Mouse (Mus musculus): ENCODE results near the gene Arhgap24.

The Arhgap24 gene

DNA sequence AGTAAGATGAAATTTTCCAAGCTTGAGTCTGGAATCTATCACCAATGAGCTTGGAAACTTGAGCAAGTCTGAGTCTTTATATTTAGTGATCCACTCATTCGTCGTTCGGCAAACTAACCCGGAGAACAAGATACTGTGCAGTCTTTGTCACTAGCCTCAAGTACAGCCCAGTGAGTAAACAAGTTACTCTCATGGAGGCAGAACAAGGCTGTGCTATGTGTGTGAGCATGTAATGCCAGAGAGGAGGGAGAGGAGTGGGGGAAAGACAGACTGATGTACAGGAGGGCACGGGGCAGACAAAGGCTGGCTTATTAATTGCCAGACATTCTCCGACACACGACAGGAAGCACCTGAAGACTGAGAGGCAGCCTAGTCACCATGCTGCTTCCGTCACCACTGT, 97.2 kb downstream of the Arhgap24 start:
- no peak for DNase-seq (ENCODE audit: low spot score)

DNA sequence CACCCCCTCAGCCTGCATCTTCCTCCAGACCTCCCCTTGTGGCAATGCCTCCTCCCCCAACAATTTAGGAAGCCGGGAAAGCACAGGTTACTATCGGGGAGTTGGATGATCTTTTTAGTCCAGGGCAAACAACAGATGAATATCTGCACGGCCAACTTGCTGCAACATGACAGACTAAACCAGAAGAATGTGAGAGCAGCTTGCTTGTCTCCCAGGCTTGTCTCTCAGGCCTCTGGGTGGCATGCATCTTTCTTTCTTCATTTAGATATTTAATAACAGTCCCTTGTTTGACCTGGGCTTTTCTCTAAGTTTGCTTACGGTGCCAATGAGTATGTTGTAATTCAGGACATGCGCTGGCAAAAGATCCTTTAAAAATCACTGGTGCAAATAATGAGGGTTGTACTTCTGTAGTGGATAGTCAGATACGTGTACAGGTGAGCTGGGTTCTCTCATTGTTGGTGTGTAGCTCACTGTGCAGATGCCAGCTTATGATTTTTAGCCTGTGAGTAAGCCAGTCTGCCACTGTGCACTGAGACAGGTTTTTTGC, 101.7 kb downstream of the Arhgap24 start:
- DNase-seq (ENCODE audit: low spot score): no peak

DNA sequence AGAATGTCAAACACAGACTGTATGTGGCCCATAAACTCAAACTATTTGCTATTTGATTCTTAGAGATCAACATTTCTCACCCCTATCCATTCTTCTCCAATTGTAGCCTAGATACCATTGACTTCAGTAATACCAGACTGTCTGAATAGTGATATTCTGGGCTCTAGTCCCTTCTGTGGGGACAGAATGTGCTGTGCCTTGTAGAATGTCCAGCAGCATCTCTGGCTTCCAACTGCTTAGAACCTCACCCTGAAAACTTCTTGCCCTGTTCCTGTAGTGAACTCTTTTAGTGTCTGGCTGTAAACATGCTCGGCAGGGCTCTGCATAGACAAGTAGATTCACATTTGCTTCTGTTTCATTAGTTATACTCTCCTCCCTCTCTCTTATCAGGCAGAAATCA, 110.2 kb downstream of the Arhgap24 start:
- no peak for DNase-seq (ENCODE audit: low spot score)

DNA sequence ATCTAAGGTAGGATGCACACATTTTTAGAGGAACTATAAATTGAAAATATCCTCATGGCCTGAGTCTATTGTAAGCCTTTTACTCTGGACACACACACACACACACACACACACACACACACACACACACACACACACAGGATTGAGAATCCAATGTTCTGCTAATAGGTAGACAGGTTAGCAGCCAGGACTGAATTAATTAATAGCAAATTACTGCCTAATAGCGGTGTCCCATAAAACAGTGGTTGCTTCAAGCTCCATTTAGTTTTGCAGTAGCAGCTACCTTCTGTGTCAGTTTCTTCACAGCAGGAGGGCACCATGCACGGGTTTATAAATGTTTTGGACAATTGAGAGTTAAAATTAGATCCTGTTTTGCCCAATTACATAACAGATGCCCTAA, 111.9 kb downstream of the Arhgap24 start:
- DNase-seq (ENCODE audit: low spot score): no peak

DNA sequence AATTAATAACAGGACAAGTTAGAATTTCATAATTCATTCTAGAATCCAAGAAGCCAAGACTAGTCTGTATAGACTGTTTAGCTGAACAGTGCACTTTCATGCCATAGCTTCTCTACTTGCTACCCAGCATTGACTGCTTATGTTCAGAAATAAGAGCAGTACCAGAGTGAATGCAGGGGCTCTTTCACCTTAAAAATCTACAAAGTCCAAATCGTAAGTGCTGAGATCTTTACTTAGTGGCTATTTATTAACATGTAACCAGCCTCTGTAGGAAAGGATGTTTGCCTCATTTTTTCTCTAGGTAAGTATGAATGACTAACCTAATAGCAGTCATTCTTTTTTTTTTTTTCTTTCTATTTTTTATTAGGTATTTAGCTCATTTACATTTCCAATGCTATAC, 117.9 kb downstream of the Arhgap24 start:
- DNase-seq (ENCODE audit: low spot score): no peak

DNA sequence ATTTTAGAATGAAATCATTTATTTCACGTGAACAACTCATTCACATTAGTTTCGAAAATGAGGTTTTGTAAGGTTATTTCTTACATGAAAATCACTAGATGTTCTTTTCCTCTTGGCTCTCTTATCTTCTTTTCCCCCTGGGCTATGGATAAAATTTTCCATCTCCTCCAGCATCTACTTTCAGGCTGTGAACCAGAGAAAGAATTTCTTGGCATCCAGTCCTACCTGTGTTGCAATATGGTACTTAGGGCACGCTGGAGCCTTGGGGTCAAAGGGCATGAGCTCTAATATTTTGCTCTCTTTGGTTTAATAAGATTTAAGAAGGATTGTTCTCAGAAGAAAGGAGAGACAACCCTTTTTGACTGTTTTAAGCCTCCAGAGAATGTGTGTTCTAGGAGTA, 132.4 kb downstream of the Arhgap24 start:
- DNase-seq (ENCODE audit: low spot score): no peak

DNA sequence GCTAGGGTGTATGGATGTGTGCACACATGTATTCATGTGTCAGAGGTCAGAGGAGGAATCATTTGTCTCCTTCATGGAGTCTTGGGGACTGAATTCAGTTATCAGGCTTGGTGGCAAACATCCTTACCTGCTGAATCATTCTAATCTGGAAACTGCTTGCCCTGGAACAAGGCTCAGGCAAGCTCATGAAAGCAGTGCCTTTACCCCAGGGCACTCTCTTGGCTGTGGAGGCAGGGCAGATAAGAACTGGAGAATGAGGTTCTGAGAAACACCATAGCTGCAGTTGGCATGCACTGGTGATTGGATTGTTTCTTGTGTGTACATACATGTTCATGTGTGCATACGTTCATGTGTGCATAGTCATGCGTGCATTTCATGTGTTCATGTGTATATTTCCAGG, 132.9 kb downstream of the Arhgap24 start:
- no peak for DNase-seq (ENCODE audit: low spot score)

DNA sequence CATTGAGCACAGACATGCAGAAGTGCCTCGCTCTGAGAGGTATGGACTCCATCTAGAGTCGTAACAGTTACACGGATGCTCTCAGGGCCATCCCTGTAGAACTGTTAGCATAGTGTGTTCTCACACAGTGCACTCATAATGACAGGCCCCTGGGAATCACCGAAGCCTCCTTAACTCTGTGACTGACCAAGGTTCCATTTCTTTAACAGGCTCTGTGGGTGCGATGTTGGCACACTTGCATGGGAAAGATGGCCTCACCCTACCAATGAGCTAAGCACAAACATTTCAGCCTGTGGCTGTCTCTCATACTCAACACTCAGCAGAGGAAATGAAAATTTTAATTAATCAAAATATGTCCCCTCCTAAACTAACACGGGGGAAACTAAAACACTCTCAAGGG, 134.1 kb downstream of the Arhgap24 start:
- no peak for DNase-seq (ENCODE audit: low spot score)

DNA sequence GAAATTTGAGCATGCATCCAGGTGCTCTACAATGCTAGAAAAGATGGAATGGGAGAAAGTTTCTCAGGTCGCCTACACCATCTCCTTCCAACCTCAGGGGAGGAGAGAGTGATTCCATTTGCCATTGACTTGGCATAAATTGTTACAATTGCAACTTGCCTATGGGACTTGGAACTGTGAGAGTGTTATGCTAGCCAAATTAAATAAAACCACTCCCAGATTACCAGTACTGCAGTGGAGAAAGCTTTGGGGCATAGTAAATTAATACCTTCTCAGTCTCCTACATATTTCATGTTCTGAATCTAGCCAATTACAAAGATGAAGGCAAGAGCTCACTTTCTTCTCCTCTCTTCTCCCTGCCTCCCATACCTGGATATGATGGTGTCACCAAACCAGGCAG, 139.8 kb downstream of the Arhgap24 start:
- no peak for DNase-seq (ENCODE audit: low spot score)

DNA sequence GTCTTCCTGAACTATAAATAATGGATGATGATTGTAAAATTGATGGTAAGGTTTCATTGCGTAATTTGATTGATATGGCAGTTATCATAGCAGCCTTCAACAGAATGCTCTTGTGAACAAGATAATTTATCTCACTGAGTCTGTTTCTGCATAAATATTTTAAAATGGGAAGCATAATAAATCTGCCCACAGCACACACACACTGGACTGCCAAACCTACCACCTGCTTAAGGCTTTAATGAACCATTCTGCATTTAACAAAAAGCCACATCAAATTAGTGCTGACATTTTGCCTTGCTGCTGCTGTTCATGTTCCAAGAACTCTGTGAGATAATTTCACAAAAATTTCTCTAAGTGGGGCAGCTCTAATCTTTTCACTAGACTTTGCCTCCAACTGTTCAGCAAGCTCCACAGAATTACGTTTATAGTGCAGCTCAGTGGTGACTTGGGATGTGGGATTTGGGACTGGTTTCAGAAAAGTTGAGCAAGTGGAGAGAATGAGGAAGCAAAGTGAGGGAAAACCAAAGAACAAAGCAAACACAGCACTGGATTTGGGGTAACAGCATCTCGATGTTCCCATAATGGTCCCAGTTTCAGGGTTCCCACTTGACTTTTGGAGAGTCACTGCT, 142.7 kb downstream of the Arhgap24 start:
- no peak for DNase-seq (ENCODE audit: low spot score)

DNA sequence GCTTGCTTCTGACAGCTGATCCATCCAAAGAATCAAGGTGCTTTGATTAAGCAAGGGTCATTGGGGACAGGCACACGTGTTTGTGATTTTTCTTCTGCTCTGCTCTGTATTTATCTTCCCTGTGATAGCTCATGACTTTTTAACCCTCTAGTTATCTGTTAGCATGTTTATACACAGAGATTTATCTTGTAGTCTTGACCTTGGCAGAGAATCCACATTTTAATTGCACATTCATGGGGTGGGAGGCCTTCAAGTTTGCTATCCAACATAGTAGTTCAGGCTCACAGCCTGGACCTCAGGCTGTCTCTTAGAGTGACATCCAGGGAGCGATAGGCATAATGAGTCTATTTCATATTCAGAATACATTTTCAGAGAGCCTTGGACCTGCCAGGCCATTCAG, 145.5 kb downstream of the Arhgap24 start:
- DNase-seq (ENCODE audit: low spot score): no peak

DNA sequence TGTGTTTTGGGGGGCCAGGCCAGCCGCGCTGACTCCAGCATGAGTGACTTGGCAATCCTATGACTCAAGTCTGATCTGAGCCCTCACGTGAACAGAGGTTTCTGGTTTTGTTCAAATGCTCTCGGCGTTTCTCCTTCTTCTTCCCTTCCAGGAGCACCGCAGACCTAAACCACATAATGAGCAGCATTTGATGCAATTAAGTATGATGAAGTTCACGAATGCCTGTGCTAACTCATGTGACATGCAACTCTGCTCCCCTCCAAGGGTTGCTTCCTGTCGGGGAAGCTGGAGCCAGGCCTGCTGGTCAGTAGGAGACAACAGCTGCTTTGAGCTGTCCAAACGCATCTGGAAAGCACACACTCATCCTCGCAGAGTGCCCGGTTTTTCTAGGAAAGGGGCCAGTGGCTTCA, 148.2 kb downstream of the Arhgap24 start:
- no peak for DNase-seq (ENCODE audit: low spot score)

DNA sequence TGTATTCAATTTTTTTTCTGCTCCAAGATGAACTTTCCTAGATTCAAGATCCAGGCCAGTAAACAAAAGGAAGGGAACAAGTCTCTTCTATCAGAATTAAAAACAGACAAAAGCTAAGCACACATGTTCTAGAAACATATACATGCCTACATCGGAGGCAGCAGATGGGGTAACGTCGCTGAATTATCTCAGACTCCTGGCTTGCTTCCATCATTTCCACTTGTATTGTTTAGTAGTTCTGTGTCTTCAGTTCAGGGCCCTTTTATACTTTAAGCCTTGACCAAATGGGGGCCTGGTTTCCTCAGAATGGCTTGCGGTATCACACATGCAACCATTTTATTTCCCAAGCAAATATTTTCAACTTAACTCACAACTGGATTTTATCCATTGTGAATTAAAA, 154.4 kb downstream of the Arhgap24 start:
- DNase-seq (ENCODE audit: low spot score): no peak

DNA sequence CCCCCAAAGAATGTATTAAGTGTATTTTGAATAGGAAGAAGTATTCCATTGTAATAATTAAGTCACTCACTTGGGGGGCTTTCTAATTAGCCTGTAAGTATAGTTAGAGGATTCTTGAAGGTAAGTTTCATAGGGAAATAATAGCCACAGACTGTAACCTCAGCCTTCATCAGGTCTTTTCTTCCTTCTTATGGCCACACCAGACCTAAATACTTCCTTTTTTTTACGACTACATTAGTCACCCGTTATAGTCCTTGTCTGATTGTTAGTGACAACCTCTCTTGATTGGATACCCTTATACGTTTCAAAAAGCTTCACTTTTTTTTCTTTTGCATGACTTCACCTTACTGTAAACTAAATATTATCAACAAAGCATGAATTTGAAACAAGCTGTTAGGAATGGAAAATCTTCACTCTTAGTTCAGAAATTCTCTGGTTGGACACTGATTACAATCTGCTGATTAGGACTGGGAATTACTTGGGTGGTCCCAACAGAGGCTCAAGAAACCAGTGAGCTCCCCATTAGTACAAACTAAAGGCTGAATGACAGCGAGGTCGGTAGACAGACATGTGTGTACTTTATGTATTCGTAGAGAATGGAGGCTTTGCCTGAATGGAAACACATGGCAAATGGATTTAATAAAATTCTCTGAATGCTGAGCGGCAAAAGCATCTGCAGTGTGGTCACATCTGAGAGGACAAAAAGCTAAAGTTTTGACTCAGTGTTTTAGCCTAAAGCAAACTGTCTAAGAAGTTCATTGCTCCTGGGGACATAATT, 158.8 kb downstream of the Arhgap24 start:
- DNase-seq (ENCODE audit: low spot score): no peak

DNA sequence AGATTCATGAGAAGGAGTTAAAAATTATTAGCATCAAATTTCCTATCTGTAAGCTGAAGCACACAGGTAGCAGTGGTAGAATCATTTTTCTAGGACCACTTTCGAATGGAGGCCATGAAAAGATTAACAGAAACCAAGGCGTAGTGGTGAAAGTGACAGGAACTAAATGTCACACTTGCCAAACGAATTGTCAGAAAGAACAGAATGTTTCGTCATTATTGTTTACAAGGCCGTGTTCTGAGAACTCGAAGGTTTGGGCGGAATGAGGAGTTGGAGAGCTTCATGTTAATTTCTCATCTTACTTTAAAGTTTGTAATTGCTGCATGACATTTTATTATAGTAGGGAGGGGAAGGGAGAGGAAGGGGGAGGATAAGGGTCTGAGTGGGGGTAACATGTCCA, 162.2 kb downstream of the Arhgap24 start:
- DNase-seq (ENCODE audit: low spot score): no peak

DNA sequence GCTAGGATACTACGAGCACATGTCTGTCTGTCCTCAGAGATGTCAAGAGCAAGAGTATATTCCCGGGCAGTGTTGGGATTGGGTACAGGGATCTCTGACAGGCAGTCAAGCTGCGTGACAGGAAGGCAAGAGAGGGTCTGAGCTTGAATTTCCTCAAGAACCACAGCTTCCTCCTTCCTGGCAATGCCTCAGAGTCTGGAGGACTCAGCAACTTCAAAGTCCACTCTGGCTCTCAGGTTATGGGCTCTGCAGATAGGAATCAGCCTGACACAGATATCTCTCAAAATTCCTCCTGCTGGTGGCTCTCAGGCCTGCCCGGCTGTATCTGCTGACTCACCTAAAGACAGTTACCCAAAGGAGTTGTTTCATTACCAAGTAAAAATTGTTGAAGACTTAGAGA, 162.6 kb downstream of the Arhgap24 start:
- no peak for DNase-seq (ENCODE audit: low spot score)

DNA sequence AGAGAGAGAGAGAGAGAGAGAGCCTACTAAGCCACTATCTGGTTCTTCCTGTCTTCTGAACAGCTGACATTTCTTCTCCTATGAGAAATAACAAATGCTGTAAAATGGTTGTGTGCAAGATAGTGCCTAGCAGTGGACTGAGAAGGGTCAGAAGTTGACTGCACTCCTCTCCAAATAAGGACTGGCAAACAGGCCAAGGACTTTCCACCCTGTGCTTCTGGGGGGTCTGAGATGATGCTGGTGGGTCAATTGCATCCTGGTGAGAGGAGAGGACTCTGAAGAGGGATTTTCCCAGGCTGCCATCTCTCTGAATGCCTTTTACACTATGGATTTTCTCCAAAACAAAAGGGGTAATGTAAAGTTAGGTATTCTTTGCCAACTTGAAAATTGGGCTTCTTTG, 177.9 kb downstream of the Arhgap24 start:
- no peak for DNase-seq (ENCODE audit: low spot score)

DNA sequence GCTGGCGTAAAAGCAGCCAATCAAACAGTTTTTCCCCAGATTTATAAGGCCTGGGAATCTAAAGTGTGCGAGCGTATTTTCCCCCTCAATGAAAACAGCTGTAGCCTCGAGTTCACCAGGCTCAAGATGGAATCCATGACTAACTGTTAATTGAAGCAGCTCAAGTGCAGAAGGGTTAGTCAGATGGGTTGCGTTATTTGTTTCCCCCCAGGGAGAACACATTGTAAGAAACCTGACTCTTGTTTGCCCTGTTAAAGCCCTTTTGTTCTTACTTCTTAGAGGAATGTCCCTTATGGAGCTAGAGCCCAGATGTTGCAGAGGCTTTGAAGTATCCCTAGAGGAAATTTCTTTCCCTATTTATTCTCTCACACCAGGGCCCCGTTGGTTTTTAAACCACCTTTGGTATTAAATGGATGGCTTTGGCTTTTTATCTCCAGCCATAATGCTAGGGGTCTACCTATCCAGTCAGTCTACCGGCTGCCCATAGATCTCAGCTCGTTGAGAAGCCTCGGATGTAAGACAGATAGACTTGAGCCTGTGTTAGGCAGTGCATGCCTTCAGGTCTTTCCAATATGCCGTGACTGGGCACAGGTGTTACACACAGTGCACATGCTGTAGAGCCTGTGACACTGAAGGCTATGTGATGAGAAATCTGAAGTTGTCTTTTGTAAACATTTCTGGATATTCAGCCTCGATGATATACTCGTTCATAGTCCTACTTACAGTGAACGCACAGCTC, 184.0 kb downstream of the Arhgap24 start:
- no peak for DNase-seq (ENCODE audit: low spot score)

DNA sequence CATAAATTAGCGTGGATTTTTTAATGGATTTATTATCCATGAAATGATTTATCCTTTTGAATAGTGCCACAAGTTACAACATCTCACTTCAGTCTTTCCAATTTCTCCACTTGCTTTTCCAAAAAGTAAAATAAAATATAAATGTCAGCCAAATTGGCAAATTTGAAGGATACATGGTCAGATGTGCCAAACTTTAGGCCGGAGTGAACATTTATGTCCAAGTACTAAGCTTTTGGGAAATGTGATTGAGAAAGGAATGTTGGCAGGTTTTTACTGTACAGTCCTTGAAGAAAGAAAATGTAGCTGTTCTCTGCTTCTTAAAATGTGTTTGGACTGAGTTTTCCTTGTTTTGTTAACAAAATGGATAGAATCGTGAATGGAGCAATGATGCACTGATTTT, 185.7 kb downstream of the Arhgap24 start:
- no peak for DNase-seq (ENCODE audit: low spot score)

DNA sequence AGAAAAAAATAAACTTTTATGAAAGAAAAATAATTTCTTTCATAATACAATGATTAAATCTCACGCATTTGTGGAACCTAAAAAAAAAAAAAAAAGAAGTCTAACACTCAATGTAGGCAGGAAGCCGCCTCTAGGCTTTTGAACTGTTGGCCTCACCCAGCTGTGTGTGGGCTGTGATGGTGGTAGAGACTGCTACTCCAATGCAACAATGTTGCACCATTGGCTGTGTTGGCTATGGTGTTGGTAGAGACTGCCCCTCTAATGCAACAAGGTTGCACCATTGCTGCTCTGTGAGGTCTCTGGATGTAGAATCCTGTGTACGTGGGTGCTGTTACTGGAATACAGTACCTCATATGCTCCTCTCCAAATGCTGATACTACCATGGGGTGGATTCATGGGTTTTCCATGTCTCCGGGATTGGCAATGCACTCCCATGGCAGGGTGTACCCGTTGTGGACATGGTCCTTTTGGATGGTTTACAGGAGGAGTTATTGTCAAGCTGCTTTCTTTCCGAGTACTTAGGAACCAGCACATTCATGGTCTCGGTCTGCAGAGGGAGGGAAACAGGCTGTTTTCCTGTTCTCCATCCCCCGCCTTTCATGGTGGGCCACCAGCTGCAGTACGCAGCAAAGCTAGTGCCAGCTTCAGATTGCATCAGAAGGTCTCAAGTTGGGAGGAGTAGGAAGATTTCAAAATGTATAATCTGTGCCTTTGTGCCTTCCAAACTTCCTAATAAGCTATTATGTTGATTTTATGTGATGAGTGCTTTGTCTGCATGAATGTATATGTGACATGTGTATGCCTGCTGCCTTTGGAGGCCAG, 186.8 kb downstream of the Arhgap24 start:
- DNase-seq (ENCODE audit: low spot score): no peak

DNA sequence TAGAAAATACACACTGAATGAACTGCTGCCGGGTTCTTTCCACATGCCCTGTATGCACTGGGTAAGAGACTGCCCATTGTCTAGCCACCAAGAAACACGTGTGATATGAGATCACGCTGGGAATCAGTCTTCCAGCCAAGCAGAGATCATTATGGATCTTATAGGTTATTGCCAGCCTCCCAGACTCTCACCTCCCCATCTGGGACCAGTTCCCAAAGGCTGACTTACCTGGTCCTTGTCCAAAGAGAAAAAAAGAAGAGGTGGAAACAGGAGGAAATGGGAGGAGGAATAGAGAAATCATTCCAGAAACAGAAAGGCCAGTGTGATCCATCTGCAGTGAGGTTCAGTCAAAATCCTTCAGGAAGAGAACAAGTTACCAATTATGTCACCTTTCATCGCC, 189.0 kb downstream of the Arhgap24 start:
- no peak for DNase-seq (ENCODE audit: low spot score)

DNA sequence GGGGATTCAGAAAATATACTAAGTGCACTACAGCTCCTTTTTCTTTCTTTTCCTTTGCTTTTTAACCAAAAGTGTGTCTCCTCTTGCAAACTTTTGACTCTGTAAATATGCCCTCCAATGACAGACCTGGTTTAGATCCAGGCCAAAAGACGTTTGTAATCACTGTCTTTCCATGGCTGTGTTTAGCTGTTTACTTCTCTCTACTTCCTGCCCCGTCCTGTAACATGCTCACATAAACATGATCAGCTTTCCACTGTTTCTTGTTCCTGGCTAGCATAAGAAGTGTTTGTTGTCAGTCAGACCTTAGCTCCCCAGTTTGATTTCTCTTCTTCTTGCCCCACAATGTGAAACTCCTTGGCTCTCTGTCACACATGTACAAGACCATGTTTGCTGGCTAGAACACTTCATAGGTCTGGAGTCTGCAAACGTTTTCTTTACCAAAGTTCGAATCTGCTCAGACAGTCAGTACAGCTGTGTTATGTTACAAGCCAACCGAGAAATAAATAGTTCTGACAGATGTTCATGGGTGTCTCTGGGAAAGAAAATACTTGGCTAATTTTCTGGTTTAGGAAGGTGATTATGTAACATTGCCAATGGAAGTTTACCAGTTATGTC, 189.6 kb downstream of the Arhgap24 start:
- no peak for DNase-seq (ENCODE audit: low spot score)

Measured in MN1 (cell line).